Mouse (Mus musculus): ENCODE results near the gene Srsf12.

Gene Srsf12

DNA sequence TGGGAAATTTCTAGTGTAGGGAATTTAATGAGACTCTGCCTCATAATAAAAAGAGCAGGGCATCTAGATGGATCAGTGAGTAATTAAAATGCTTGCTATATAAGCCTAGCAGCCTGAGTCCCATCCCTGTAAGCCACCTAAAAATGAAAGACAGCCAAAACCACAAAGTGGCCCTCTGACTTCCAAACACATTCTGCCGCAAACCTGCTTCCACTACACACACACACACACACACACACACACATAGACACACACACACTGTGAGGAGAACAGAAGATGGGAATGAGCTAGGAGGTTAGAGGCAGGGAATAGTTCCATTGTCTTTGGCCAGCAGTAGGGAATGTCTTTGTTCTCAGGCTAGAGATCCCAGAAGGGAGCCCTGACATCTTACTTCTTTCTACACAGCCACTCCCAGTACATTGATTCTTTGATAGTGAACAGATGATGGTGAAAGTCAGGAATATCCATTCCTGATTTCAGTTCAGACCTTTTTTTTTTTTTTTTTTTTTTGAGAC is 41.0 kb downstream of the Srsf12 start:
- DNase-seq (ENCODE audit: low read depth, low spot score), result no peak

DNA sequence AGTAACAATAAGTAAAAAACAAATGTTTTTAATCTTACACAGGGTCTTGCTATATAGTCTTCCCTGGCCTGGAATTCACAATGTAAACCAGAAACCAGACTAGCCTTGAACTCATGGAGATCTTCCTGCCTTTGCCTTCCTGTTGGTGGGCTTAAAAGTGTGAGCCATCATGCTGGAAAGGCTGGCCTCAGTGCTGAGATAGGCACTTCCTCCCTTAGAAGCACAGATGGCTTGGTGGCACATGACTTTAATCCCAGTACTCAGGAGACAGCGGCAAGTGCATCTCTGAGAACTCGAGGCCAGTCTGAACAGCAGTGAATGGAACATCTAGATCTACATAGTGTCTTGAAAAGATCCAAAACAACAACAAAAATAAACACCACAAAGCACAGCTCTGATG is 42.1 kb downstream of the Srsf12 start:
- DNase-seq (ENCODE audit: low read depth, low spot score), result no peak

DNA sequence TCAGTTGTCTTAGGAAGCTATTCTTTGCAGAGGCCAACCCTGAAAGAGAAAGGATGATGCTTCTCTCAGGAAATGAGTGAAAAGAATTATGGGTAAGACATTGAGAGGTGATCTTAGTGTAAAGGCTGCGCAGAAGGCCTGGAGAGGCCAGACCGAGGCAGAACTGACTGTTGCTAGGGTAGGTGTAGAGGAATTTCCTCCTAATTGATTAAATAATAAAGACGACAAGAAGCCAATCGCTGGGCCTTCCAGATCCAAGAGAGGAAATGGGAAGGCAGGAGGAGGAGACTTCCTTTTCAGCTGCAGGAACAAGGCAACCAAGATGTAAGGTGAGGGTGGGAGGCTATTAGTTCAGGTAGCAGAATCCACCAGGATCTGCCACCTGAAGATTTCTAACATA is 45.9 kb downstream of the Srsf12 start:
- DNase-seq (ENCODE audit: low read depth, low spot score), result no peak

GRCm38 (mm10) chr4:33257263-33257964 is 48.6 kb downstream of the Srsf12 start:
- no peak for DNase-seq (ENCODE audit: low read depth, low spot score)

DNA sequence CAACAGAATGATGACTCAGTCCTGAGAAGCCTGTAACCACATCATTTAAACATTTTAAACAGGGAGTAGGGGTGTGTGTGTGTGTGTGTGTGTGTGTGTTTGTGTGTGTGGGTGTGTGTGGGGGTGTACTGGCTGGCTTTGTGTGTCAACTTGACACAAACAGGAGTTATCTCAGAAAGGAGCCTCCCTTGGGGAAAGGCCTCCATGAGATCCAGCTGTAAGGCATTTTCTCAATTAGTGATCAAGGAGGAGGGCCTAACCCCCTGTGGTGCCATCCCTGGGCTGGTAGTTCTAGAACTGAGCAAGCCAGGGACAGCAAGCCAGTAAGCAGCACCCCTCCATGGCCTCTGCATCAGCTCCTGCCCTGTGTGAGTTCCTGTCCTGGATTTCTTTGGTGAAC is 51.5 kb downstream of the Srsf12 start:
- no peak for DNase-seq (ENCODE audit: low read depth, low spot score)

GRCm38 (mm10) chr4:33261311-33261753 is 52.5 kb downstream of the Srsf12 start:
- DNase-seq (ENCODE audit: low read depth, low spot score), result no peak

GRCm38 (mm10) chr4:33262897-33263296 is 54.1 kb downstream of the Srsf12 start:
- no peak for DNase-seq (ENCODE audit: low read depth, low spot score)

- DNase-seq (ENCODE audit: low read depth, low spot score), result no peak
These were observed 56.4 kb downstream of the Srsf12 start for GRCm38 (mm10) chr4:33264979-33265726.

- DNase-seq (ENCODE audit: low read depth, low spot score), result no peak
These were observed 61.9 kb downstream of the Srsf12 start for GRCm38 (mm10) chr4:33270386-33271314.

GRCm38 (mm10) chr4:33273437-33273836 is 64.6 kb downstream of the Srsf12 start:
- no peak for DNase-seq (ENCODE audit: low read depth, low spot score)

GRCm38 (mm10) chr4:33281891-33282685 is 73.3 kb downstream of the Srsf12 start:
- DNase-seq (ENCODE audit: low read depth, low spot score), result no peak

All from forelimb bud, embryonic 11.5 days (tissue).